Mouse (Mus musculus): ENCODE data around the gene Syne1. TPM values are rescaled to one million over a fixed set of nuclear protein-coding genes. Genes with fewer than 3 reads are reported as not detected.

The Syne1 gene
- polyA plus RNA-seq, 1 experiment from 2014 or later, result 7.9 TPM

DNA sequence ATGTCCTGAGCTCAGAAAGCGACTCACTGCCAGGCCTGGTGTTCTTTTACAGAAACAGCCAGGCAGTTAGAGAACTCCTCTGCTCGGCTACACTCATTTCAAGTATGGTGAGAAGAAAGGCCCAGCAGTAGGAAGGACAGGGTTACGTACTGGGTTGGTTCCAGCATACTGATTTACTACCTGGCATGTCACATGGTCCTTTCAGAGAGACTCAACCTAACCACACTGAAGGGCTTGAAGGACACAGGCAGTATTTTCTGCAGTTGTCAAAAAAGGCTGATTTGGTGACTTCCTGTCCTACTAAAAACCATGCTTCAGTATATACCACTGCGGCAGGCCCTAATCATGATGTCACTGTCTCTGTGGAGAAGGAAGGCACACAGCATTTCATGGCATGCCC is 238.8 kb downstream of the Syne1 start:
- no peaks in the 10 kb centered on the region for H3K36me3 ChIP-seq (ENCODE audit: insufficient read depth)
- H3K27me3 ChIP-seq (ENCODE audit: insufficient read depth, low read length), result no peaks in the 10 kb centered on the region
- no peak overlapping the region for H3K4me3 ChIP-seq (ENCODE audit: low read depth, low read length)
- ATAC-seq (ENCODE audit: insufficient read depth), result no peak
- DNase-seq, result no peak
- H3K9me3 ChIP-seq (ENCODE audit: low read depth, low read length), result no peaks in the 10 kb centered on the region
- 74% methylated on average over 4 of the region's 4 CpGs for WGBS
- H3K4me1 ChIP-seq (ENCODE audit: insufficient read depth), result no peaks in the 10 kb centered on the region
- no peak overlapping the region for H3K4me2 ChIP-seq
- no peak for TF ChIP-seq CTCF (IDR thresholded peaks at IDR 0.05; ENCODE audit: low read depth)
- no peak overlapping the region for H3K9ac ChIP-seq
- H3K27ac ChIP-seq (ENCODE audit: low read depth), result no peak overlapping the region

DNA sequence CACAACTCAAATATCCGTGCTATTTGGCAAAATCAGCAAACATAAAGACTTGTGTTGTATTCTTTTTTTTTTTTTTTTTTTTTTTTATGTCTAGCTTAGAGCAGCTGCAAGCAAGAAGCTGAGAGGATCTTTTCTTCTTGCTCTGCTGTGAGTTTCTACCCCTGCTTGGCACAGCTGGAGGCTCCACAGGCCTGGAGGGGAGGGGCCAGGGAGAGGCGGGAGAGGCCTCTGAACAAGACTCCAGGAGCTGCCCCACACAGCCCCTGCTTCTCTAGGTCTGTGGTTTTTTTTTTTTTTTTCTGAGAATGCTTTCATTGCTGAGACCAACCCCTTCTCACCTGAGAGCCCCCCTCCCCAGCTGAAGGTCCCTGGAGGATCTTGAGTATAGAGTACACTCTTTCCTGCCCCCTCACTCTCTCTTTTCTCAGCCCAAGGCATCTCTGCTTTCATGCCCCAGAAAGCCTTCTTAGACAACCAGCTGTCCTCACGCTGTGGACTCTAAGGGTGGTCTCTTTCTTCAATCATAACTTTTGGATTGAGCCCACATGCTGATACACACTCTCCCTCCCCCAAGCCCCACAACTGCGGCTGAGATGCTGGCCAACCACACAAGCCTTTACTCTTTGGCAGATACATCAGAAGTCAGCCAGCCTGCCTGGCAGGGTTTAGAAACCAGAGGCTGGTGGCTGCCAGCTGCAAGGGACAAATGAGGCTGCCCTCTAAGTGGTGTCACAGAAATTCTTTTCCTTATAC is 241.1 kb downstream of the Syne1 start:
- no peak overlapping the region for H3K4me2 ChIP-seq
- no peaks in the 10 kb centered on the region for H3K27me3 ChIP-seq (ENCODE audit: insufficient read depth, low read length)
- no peak overlapping the region for H3K9ac ChIP-seq
- WGBS, result 17% methylated on average over 4 of the region's 4 CpGs
- H3K27ac ChIP-seq (ENCODE audit: low read depth), result peak overlapping the region; percentile 85
- no peak overlapping the region for H3K4me3 ChIP-seq (ENCODE audit: low read depth, low read length)
- H3K36me3 ChIP-seq (ENCODE audit: insufficient read depth), result no peaks in the 10 kb centered on the region
- no peaks in the 10 kb centered on the region for H3K4me1 ChIP-seq (ENCODE audit: insufficient read depth)
- no peaks in the 10 kb centered on the region for H3K9me3 ChIP-seq (ENCODE audit: low read depth, low read length)
- peak; percentile 92 for ATAC-seq (ENCODE audit: insufficient read depth)
- TF ChIP-seq CTCF (IDR thresholded peaks at IDR 0.05; ENCODE audit: low read depth), result no peak
- DNase-seq, result peak; percentile 74

DNA sequence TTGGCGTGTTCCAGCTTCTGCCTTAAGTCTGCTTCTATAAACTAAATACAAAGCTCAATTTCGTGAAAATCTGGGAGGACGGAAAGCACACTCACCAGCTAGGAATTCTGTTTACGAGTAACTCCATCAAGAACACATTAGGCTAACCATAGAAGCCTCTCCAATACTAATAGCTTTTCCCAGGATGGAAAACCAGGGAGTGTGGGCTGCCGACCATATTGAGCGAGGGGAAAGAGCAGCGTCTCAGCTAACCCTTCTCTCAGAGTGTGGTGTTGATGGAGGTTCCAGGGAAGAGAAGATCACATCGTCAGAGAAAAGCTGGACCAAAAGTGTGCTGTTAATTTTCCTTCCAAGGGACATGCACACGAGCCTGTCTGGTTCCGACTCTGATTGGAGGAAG is 241.9 kb downstream of the Syne1 start:
- Histone ChIP-seq H3K27ac (ENCODE audit: low read depth) (peak overlapping the region; percentile 85), H3K4me1 (ENCODE audit: insufficient read depth) (no peaks in the 10 kb centered on the region), H3K36me3 (ENCODE audit: insufficient read depth) (no peaks in the 10 kb centered on the region), H3K4me2 (peak overlapping the region; percentile 25; the same call in 1 of the 2 replicates), H3K9ac (no peak overlapping the region), H3K4me3 (ENCODE audit: low read depth, low read length) (no peak overlapping the region), H3K9me3 (ENCODE audit: low read depth, low read length) (no peaks in the 10 kb centered on the region), H3K27me3 (ENCODE audit: insufficient read depth, low read length) (no peaks in the 10 kb centered on the region)
- TF ChIP-seq CTCF (IDR thresholded peaks at IDR 0.05; ENCODE audit: low read depth), result no peak
- peak; percentile 50 for DNase-seq
- peak; percentile 19; the same call in 1 of the 2 replicates for ATAC-seq (ENCODE audit: insufficient read depth)
- WGBS, result 35% methylated on average over 10 of the region's 10 CpGs

DNA sequence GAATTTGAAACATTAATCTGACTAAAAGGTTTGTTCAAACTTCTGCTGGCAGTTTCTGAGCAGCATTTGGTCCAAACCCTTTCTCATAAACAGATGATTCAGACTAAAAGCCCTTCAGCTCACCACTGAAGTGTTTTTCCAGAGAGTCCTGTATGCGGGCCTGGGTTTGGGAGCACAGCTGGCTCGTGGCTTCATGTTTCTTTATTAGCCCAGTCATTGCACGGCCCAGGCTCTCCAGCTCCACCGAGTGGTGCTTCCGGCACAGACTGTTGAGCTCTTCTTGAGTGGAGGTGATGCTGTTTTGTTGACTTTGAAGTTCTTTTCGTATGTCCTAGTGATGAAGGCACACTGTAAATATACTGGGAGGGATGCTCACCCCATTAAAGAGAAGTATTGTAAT is 245.7 kb downstream of the Syne1 start:
- no peaks in the 10 kb centered on the region for H3K27me3 ChIP-seq (ENCODE audit: insufficient read depth, low read length)
- H3K4me1 ChIP-seq (ENCODE audit: insufficient read depth), result no peaks in the 10 kb centered on the region
- peak; percentile 48; the same call in 1 of the 2 replicates for TF ChIP-seq CTCF (IDR thresholded peaks at IDR 0.05; ENCODE audit: low read depth)
- no peak overlapping the region for H3K4me2 ChIP-seq
- no peaks in the 10 kb centered on the region for H3K9me3 ChIP-seq (ENCODE audit: low read depth, low read length)
- DNase-seq (peak; percentile 60), ATAC-seq (ENCODE audit: insufficient read depth) (0 out of 2 replicates have a peak, but pooled peaks have one; percentile 50)
- no peak overlapping the region for H3K27ac ChIP-seq (ENCODE audit: low read depth)
- H3K9ac ChIP-seq, result no peak overlapping the region
- H3K4me3 ChIP-seq (ENCODE audit: low read depth, low read length), result no peak overlapping the region
- WGBS, result 21% methylated on average over 6 of the region's 6 CpGs
- no peaks in the 10 kb centered on the region for H3K36me3 ChIP-seq (ENCODE audit: insufficient read depth)

DNA sequence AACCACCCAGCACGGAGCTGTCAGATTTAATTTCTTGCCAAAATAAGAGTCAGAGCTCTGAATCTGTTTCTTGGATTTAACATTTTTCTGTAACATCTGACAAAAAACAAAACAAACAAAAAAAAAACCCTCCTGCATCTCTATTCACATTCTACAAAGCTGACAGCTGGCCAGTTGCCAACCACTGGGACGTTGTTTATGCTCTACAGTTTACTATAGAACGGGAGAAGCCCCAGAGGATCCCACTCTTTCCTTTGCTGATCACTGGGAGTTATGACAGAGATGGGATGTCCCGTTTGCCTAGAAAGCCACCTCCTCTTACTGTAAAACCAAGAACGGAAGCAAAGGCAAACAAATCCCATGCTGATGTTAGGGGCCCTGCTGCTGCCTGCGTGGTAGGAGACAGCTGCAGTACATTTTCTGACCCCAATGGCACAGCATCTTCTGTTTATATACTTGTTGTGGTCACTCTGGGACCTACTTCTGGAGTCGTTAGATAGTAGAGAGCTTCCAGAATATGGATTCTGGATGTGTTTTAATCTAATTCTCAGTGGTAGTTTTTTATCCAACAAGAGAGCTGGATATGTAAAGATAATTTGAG is 255.9 kb downstream of the Syne1 start:
- H3K4me2 ChIP-seq, result 0 out of 2 replicates have a peak overlapping the region, but pooled peaks have one; percentile 14
- H3K9me3 ChIP-seq (ENCODE audit: low read depth, low read length), result no peaks in the 10 kb centered on the region; the same call in 1 of the 2 replicates
- no peaks in the 10 kb centered on the region for H3K27me3 ChIP-seq (ENCODE audit: insufficient read depth, low read length)
- no peak overlapping the region for H3K4me3 ChIP-seq (ENCODE audit: low read depth, low read length)
- no peak overlapping the region for H3K9ac ChIP-seq
- TF ChIP-seq CTCF (IDR thresholded peaks at IDR 0.05; ENCODE audit: low read depth), result no peak
- H3K36me3 ChIP-seq (ENCODE audit: insufficient read depth), result no peaks in the 10 kb centered on the region
- peak; percentile 92 for ATAC-seq (ENCODE audit: insufficient read depth)
- WGBS, result 14% methylated on average over 7 of the region's 7 CpGs
- DNase-seq, result peak; percentile 96
- peak overlapping the region; percentile 3 for H3K27ac ChIP-seq (ENCODE audit: low read depth)
- H3K4me1 ChIP-seq (ENCODE audit: insufficient read depth), result peaks cover 4% of the 10 kb centered on the region; the same call in 1 of the 2 replicates

DNA sequence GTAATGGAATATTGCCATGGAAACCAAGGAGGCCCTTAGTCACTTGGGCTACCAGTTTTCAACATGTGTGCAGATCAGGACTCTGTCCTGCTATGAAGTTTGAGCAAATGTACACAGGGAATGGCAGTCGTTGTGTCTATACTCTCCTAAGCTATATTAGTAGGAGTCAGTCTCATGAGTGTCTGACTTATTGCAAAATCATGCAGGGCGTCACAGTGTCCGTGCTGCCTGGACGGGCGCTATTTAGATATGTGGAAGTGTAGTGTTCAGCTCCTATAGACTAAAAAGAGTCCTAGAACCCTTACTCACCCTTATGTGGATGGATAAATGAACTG is 261.7 kb downstream of the Syne1 start:
- H3K27ac ChIP-seq (ENCODE audit: low read depth), result peak overlapping the region; percentile 97
- H3K27me3 ChIP-seq (ENCODE audit: insufficient read depth, low read length), result no peaks in the 10 kb centered on the region
- H3K9ac ChIP-seq, result peak overlapping the region; percentile 55
- H3K4me3 ChIP-seq (ENCODE audit: low read depth, low read length), result peak overlapping the region; percentile 34
- WGBS, result 40% methylated on average over 5 of the region's 5 CpGs
- H3K4me2 ChIP-seq, result peak overlapping the region; percentile 60
- H3K36me3 ChIP-seq (ENCODE audit: insufficient read depth), result no peaks in the 10 kb centered on the region
- H3K9me3 ChIP-seq (ENCODE audit: low read depth, low read length), result no peaks in the 10 kb centered on the region; the same call in 1 of the 2 replicates
- DNase-seq (no peak), ATAC-seq (ENCODE audit: insufficient read depth) (no peak)
- no peak for TF ChIP-seq CTCF (IDR thresholded peaks at IDR 0.05; ENCODE audit: low read depth)
- H3K4me1 ChIP-seq (ENCODE audit: insufficient read depth), result 0 out of 2 replicates have a peak, but pooled peaks cover 4% of the 10 kb centered on the region

Measured in lung, embryonic 14.5 days (tissue).